Mouse (Mus musculus): Measurements from ENCODE around the gene Taf1. TPM values are rescaled to one million over a fixed set of nuclear protein-coding genes. Genes with fewer than 3 reads are reported as not detected.

The Taf1 gene
- polyA plus RNA-seq, 1 experiment from 2014 or later: 9.5 TPM

Other genes starting within 250 kb of the Taf1 start
- 2.5 and 2.9 TPM in 2 replicates for gene Nlgn3, start 233.6 kb upstream of the Taf1 start, polyA plus RNA-seq (2014; fragmentation: Nextera tagmentation; extraction: Ambion mirVana)
- not detected in 2 replicates for gene Gjb1, start 156.4 kb upstream of the Taf1 start, polyA plus RNA-seq (2014; fragmentation: Nextera tagmentation; extraction: Ambion mirVana)
- gene Zmym3, start 111.9 kb upstream of the Taf1 start, polyA plus RNA-seq (2014; fragmentation: Nextera tagmentation; extraction: Ambion mirVana): 22.8 and 26.4 TPM in 2 replicates
- gene Nono, start 103.4 kb upstream of the Taf1 start, polyA plus RNA-seq (2014; fragmentation: Nextera tagmentation; extraction: Ambion mirVana): 223 and 243 TPM in 2 replicates
- gene Itgb1bp2, start 83.6 kb upstream of the Taf1 start, polyA plus RNA-seq (2014; fragmentation: Nextera tagmentation; extraction: Ambion mirVana): 84.4 and 93.9 TPM in 2 replicates
- 133 and 138 TPM in 2 replicates for gene Ogt, start 107.3 kb downstream of the Taf1 start, polyA plus RNA-seq (2014; fragmentation: Nextera tagmentation; extraction: Ambion mirVana)
- gene Cxcr3, start 201.5 kb downstream of the Taf1 start, polyA plus RNA-seq (2014; fragmentation: Nextera tagmentation; extraction: Ambion mirVana): 0.15 and 0.19 TPM in 2 replicates

Measured in heart, embryonic 14.5 days (tissue).